Mouse (Mus musculus): Measurements from ENCODE around the gene Fars2. TPM values are rescaled to one million over a fixed set of nuclear protein-coding genes. Genes with fewer than 3 reads are reported as not detected.

The Fars2 gene
- polyA plus RNA-seq, 1 experiment from 2014 or later, result 31.7 TPM

DNA sequence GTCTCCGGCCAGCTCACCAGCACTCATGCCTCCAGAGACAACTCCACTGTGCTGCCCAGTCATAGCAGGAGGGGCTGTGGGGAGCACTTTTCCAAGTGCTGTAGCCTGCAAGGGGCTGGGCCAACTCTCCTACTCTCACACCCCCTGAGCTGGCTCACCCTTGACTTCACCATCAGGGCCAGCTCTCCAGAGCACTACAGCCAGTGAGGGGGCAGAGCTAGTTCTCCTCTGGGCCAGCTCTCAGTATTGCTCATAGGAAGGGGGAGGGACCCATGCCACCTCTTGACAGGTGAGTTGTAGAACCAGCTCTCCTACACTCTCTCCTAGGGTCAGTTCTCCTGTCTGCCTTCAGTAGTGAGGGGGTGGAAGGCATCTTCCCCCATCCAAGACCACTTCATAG, 413.6 kb downstream of the Fars2 start:
- no peaks in the 10 kb centered on the region for H3K27me3 ChIP-seq (ENCODE audit: control insufficient read depth, insufficient read depth, low read length)
- ATAC-seq (replicated peaks; ENCODE audit: low FRiP score) (no peak), DNase-seq (ENCODE audit: low spot score) (no peak)
- H3K36me3 ChIP-seq (ENCODE audit: control insufficient read depth, insufficient read depth, low read length), result no peaks in the 10 kb centered on the region
- H3K4me3 ChIP-seq (ENCODE audit: low read depth, low read length), result no peak overlapping the region
- H3K4me1 ChIP-seq (replicated peaks; ENCODE audit: control insufficient read depth, insufficient read depth, low read length), result no peaks in the 10 kb centered on the region
- no peak overlapping the region for H3K9ac ChIP-seq (ENCODE audit: low read length)
- H3K27ac ChIP-seq (ENCODE audit: low read depth, low read length), result no peak overlapping the region
- no peak overlapping the region for H3K4me2 ChIP-seq (ENCODE audit: low read depth, low read length, severe bottlenecking)
- H3K9me3 ChIP-seq (ENCODE audit: control insufficient read depth, low read length), result no peaks in the 10 kb centered on the region
- 94% methylated on average over 1 of the region's 1 CpGs for WGBS

DNA sequence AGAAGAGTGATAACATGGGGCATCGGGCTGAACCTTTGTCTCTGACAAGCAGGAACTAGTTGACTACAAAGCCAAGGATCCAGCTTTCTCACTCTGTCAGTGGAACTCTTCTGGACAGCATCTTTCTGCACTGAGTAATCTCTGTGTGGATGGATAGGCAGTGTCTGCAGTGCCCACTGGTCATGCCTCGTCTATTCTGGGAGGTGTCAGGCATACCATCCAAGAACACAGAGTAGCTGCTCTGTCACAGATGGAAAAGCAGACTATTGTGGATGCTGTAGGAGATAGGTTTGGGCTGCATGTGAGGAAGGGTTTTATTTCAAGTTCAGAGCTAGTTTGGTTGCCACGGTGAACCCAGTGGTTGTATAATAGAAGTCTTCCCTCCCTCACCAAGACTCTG, 414.7 kb downstream of the Fars2 start:
- Histone ChIP-seq H3K9me3 (ENCODE audit: control insufficient read depth, low read length) (no peaks in the 10 kb centered on the region), H3K4me3 (ENCODE audit: low read depth, low read length) (no peak overlapping the region), H3K9ac (ENCODE audit: low read length) (no peak overlapping the region), H3K4me2 (ENCODE audit: low read depth, low read length, severe bottlenecking) (no peak overlapping the region), H3K27ac (ENCODE audit: low read depth, low read length) (no peak overlapping the region), H3K36me3 (ENCODE audit: control insufficient read depth, insufficient read depth, low read length) (no peaks in the 10 kb centered on the region), H3K4me1 (replicated peaks; ENCODE audit: control insufficient read depth, insufficient read depth, low read length) (no peaks in the 10 kb centered on the region), H3K27me3 (ENCODE audit: control insufficient read depth, insufficient read depth, low read length) (no peaks in the 10 kb centered on the region)
- no peak; the same call in 1 of the 2 replicates for ATAC-seq (replicated peaks; ENCODE audit: low FRiP score)
- 78% methylated on average over 3 of the region's 3 CpGs for WGBS
- no peak for DNase-seq (ENCODE audit: low spot score)

DNA sequence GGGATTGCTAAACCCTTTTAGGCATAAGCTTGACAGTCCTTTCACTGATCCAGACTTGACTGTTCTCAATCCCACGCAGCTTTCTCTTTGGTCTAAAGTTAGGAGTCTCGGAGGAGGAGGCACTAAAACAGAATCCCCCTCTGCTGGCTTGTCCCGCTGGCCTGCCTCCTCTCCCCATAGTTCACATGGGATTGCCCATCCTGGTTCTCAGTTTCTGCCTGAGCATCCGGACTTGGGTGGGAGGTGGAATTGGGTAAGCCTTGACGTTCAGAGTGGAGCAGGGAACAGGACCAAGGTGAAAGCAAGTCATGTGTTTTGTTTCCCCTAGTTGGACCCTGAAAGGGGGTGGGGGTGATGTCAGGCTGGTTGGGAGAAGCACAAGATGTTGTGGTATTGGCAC, 415.9 kb downstream of the Fars2 start:
- no peaks in the 10 kb centered on the region for H3K4me1 ChIP-seq (replicated peaks; ENCODE audit: control insufficient read depth, insufficient read depth, low read length)
- no peaks in the 10 kb centered on the region for H3K27me3 ChIP-seq (ENCODE audit: control insufficient read depth, insufficient read depth, low read length)
- ATAC-seq (replicated peaks; ENCODE audit: low FRiP score), result no peak
- H3K9ac ChIP-seq (ENCODE audit: low read length), result no peak overlapping the region
- H3K4me3 ChIP-seq (ENCODE audit: low read depth, low read length), result no peak overlapping the region
- DNase-seq (ENCODE audit: low spot score), result no peak
- 92% methylated on average over 5 of the region's 5 CpGs for WGBS
- no peaks in the 10 kb centered on the region for H3K36me3 ChIP-seq (ENCODE audit: control insufficient read depth, insufficient read depth, low read length)
- H3K4me2 ChIP-seq (ENCODE audit: low read depth, low read length, severe bottlenecking), result no peak overlapping the region
- no peaks in the 10 kb centered on the region for H3K9me3 ChIP-seq (ENCODE audit: control insufficient read depth, low read length)
- no peak overlapping the region for H3K27ac ChIP-seq (ENCODE audit: low read depth, low read length)

DNA sequence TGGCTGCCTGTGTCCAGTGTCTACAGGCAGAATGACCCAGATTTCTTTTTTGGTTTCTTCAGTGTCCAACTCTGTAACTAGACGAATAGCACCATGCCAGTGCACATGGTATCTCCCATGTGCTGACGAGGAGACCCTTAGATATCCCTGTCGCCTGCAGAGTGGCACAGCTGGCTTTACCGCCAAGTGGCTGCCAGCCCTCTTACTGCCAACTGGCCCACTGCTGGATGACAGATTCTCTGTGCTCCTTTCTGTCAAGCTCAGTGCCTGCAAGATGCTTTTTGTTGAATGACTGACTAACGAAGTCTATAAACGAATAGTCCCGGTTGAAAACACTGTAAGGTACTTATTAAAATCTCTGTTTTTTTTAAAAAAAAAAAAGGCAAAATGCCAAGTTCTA, 416.3 kb downstream of the Fars2 start:
- 78% methylated on average over 7 of the region's 7 CpGs for WGBS
- ATAC-seq (replicated peaks; ENCODE audit: low FRiP score), result no peak

DNA sequence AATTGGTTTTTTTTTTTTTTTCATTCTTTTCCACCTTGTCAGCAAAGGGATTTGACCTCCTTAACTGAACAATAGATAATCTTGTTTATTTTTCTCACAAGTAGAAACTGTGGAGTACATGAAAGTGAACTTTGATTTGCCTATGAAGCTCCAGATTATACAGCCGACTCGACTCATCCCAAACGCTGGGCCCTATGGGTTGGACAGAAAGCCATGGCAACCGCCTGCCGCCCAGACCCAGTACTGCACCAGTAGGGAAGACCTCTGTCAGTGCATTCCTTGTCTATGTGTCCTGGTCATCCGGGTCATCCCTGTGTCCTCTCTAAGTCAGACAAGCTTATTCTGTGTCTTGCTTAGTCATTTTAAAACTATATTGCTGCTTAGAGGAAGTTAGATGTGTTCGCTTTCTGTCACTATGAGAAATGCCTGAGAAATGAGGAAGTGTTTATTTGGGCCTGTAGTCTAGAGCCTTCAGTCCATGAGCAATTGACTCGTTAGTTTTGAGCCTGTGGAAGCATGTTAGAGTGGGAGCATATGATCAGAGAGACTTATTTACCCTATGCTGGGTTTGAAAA, 416.8 kb downstream of the Fars2 start:
- 83% methylated on average over 8 of the region's 8 CpGs for WGBS
- ATAC-seq (replicated peaks; ENCODE audit: low FRiP score) (no peak), DNase-seq (ENCODE audit: low spot score) (no peak)
- Histone ChIP-seq H3K27me3 (ENCODE audit: control insufficient read depth, insufficient read depth, low read length) (no peaks in the 10 kb centered on the region), H3K4me2 (ENCODE audit: low read depth, low read length, severe bottlenecking) (no peak overlapping the region), H3K4me1 (replicated peaks; ENCODE audit: control insufficient read depth, insufficient read depth, low read length) (no peaks in the 10 kb centered on the region), H3K9me3 (ENCODE audit: control insufficient read depth, low read length) (no peaks in the 10 kb centered on the region), H3K9ac (ENCODE audit: low read length) (no peak overlapping the region), H3K4me3 (ENCODE audit: low read depth, low read length) (no peak overlapping the region), H3K27ac (ENCODE audit: low read depth, low read length) (no peak overlapping the region), H3K36me3 (ENCODE audit: control insufficient read depth, insufficient read depth, low read length) (no peaks in the 10 kb centered on the region)

More for the DNA sequence above, 416.3 kb downstream of the Fars2 start:
- Histone ChIP-seq H3K4me2 (ENCODE audit: low read depth, low read length, severe bottlenecking) (no peak overlapping the region), H3K27me3 (ENCODE audit: control insufficient read depth, insufficient read depth, low read length) (no peaks in the 10 kb centered on the region), H3K9me3 (ENCODE audit: control insufficient read depth, low read length) (no peaks in the 10 kb centered on the region), H3K36me3 (ENCODE audit: control insufficient read depth, insufficient read depth, low read length) (no peaks in the 10 kb centered on the region), H3K9ac (ENCODE audit: low read length) (no peak overlapping the region), H3K4me1 (replicated peaks; ENCODE audit: control insufficient read depth, insufficient read depth, low read length) (no peaks in the 10 kb centered on the region), H3K4me3 (ENCODE audit: low read depth, low read length) (no peak overlapping the region), H3K27ac (ENCODE audit: low read depth, low read length) (no peak overlapping the region)
- DNase-seq (ENCODE audit: low spot score), result no peak

DNA sequence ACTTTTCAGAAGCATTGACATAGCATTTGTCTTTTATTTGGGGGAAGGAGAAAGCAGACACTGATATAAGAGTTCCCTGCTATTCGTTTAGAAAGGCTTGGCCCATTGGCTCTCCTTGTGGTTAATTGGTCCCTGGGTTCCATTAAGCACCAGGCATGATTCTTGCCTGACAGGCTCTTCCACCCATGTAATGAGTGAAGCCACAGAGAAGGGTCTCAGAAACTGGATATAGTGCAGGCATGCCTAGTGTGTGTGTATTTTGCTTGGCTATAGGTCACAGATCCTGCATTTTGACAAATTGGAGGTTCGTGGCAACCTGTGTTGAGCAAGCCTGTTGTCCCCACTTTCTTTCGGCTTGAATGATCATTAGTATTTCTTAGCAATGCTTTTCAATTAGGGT, 420.4 kb downstream of the Fars2 start:
- Histone ChIP-seq H3K4me2 (ENCODE audit: low read depth, low read length, severe bottlenecking) (no peak overlapping the region), H3K4me3 (ENCODE audit: low read depth, low read length) (no peak overlapping the region), H3K9ac (ENCODE audit: low read length) (no peak overlapping the region), H3K27ac (ENCODE audit: low read depth, low read length) (no peak overlapping the region), H3K4me1 (replicated peaks; ENCODE audit: control insufficient read depth, insufficient read depth, low read length) (no peaks in the 10 kb centered on the region), H3K27me3 (ENCODE audit: control insufficient read depth, insufficient read depth, low read length) (no peaks in the 10 kb centered on the region), H3K9me3 (ENCODE audit: control insufficient read depth, low read length) (no peaks in the 10 kb centered on the region), H3K36me3 (ENCODE audit: control insufficient read depth, insufficient read depth, low read length) (no peaks in the 10 kb centered on the region)
- no peak for ATAC-seq (replicated peaks; ENCODE audit: low FRiP score)
- 71% methylated on average over 3 of the region's 3 CpGs for WGBS
- DNase-seq (ENCODE audit: low spot score), result no peak

DNA sequence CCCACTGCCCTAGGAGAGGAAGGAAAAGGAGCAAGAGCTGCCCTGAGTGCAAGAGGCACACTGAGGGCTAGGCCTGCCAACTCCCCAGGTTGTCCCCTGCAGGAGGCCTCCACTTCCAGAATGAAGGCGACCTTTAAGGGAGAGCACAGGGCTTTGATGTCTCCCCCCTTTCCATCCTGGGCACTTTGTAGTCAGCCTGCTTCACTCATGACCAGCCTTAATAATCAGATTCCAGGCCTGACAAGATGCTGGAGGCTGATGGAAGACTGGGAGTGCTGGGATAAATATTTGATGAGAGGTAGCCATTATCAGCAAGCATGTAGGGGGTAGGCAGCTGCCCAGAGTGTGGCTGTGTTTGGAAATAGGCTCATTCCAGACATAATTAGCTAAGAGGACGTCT, 421.2 kb downstream of the Fars2 start:
- Histone ChIP-seq H3K9me3 (ENCODE audit: control insufficient read depth, low read length) (no peaks in the 10 kb centered on the region), H3K27me3 (ENCODE audit: control insufficient read depth, insufficient read depth, low read length) (no peaks in the 10 kb centered on the region), H3K4me2 (ENCODE audit: low read depth, low read length, severe bottlenecking) (no peak overlapping the region), H3K36me3 (ENCODE audit: control insufficient read depth, insufficient read depth, low read length) (no peaks in the 10 kb centered on the region), H3K27ac (ENCODE audit: low read depth, low read length) (no peak overlapping the region), H3K4me1 (replicated peaks; ENCODE audit: control insufficient read depth, insufficient read depth, low read length) (no peaks in the 10 kb centered on the region), H3K4me3 (ENCODE audit: low read depth, low read length) (no peak overlapping the region), H3K9ac (ENCODE audit: low read length) (no peak overlapping the region)
- DNase-seq (ENCODE audit: low spot score) (no peak), ATAC-seq (replicated peaks; ENCODE audit: low FRiP score) (no peak)
- WGBS, result 64% methylated on average over 2 of the region's 2 CpGs

DNA sequence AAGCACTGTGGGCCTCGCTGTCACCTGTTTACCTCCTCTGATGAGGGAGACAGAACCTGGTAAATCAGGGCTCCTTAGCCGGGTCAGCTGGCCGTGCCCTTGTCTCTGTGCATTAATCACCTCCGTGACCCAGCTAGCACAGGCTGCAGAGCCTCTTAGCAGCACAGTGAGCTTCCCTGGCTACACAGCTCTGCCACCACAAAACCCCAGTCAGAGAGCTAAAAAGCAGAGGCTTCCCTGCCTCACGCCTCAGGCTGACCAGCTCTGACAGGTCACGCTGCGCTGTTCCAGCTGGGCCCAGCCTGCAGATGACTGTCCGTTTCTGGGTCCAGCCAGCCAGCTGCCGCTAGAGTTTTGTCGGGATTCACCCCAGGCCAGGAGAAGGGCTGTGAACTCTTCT, 423.0 kb downstream of the Fars2 start:
- no peak overlapping the region for H3K9ac ChIP-seq (ENCODE audit: low read length)
- DNase-seq (ENCODE audit: low spot score), result no peak
- H3K4me3 ChIP-seq (ENCODE audit: low read depth, low read length), result no peak overlapping the region
- no peak overlapping the region for H3K27ac ChIP-seq (ENCODE audit: low read depth, low read length)
- 53% methylated on average over 10 of the region's 10 CpGs for WGBS
- H3K4me2 ChIP-seq (ENCODE audit: low read depth, low read length, severe bottlenecking), result no peak overlapping the region
- ATAC-seq (replicated peaks; ENCODE audit: low FRiP score), result no peak
- no peaks in the 10 kb centered on the region for H3K4me1 ChIP-seq (replicated peaks; ENCODE audit: control insufficient read depth, insufficient read depth, low read length)
- H3K27me3 ChIP-seq (ENCODE audit: control insufficient read depth, insufficient read depth, low read length), result no peaks in the 10 kb centered on the region
- H3K36me3 ChIP-seq (ENCODE audit: control insufficient read depth, insufficient read depth, low read length), result no peaks in the 10 kb centered on the region
- no peaks in the 10 kb centered on the region for H3K9me3 ChIP-seq (ENCODE audit: control insufficient read depth, low read length)

DNA sequence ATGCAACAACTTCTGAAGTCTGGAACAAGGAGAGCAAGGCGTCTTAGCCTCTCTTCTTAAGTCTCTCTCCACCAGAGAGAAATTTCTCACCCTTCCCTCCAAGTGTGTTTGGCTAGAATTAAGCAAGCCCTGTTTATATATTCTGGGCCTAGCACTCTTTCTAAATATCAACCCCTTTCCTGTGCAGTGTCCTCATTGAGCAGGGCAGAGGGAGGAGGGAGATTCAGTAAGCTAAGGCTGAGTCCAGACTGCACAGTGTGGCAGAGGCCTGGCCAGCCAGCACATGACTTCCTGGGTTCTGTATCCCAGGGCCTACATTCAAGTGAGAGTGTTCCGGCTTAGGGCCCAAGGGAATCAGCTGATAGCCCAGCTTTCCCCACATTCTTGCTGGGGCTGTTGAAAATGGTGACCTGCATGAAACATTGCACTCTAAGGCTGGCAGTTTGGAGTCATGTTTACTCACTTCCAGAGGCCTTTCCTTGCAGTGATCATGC, 424.1 kb downstream of the Fars2 start:
- no peak for DNase-seq (ENCODE audit: low spot score)

More for the DNA sequence above, 424.1 kb downstream of the Fars2 start:
- Histone ChIP-seq H3K4me2 (ENCODE audit: low read depth, low read length, severe bottlenecking) (no peak overlapping the region), H3K9me3 (ENCODE audit: control insufficient read depth, low read length) (no peaks in the 10 kb centered on the region), H3K9ac (ENCODE audit: low read length) (no peak overlapping the region), H3K27ac (ENCODE audit: low read depth, low read length) (no peak overlapping the region), H3K4me3 (ENCODE audit: low read depth, low read length) (no peak overlapping the region), H3K36me3 (ENCODE audit: control insufficient read depth, insufficient read depth, low read length) (no peaks in the 10 kb centered on the region), H3K27me3 (ENCODE audit: control insufficient read depth, insufficient read depth, low read length) (no peaks in the 10 kb centered on the region), H3K4me1 (replicated peaks; ENCODE audit: control insufficient read depth, insufficient read depth, low read length) (no peaks in the 10 kb centered on the region)
- no peak for ATAC-seq (replicated peaks; ENCODE audit: low FRiP score)
- WGBS, result 85% methylated on average over 2 of the region's 2 CpGs
